Mouse (Mus musculus) intestine, embryonic 16.5 days (tissue): ENCODE data around the gene Sdccag8. TPM values are rescaled to one million over a fixed set of nuclear protein-coding genes. Genes with fewer than 3 reads are reported as not detected.
"Not testable (repeated sequence)": the region's sequence is repeated elsewhere in the genome, so short reads cannot be mapped to it uniquely, and the experiment has no call there.

Source experiments
- ATAC-seq: fragments of 200-750 bp; cut with Nextera tagmentation; 2 replicates; pipeline ENCODE4 v1.8.0; 2017; ENCODE audit warnings: moderate TSS enrichment, moderate library complexity
- H3K27ac ChIP-seq: fragments of 300-500 bp; sonication (generic); 2 replicates; pipeline ENCODE4 v1.5.1; 2014; ENCODE audit warnings: mild to moderate bottlenecking, low read length
- H3K27me3 ChIP-seq: fragments of 300-500 bp; sonication (generic); replicated peaks from 2 replicates; pipeline ENCODE4 v1.6.1; 2014; ENCODE audit warnings: low read length, control low read depth, mixed read lengths; ENCODE audit not compliant: control insufficient read depth, insufficient read depth
- H3K36me3 ChIP-seq: fragments of 300-500 bp; sonication (generic); 2 replicates; pipeline ENCODE4 v1.6.1; 2014; ENCODE audit warnings: low read length, control low read depth; ENCODE audit not compliant: control insufficient read depth, insufficient read depth
- H3K4me1 ChIP-seq: fragments of 300-500 bp; sonication (generic); 2 replicates; pipeline ENCODE4 v1.6.1; 2014; ENCODE audit warnings: low read length, control low read depth, mixed read lengths; ENCODE audit not compliant: control insufficient read depth, insufficient read depth
- H3K4me2 ChIP-seq: fragments of 300-500 bp; sonication (generic); 2 replicates; pipeline ENCODE4 v1.6.1; 2014; ENCODE audit warnings: low read depth, low read length, control low read depth
- H3K4me3 ChIP-seq: fragments of 300-500 bp; sonication (generic); 2 replicates; pipeline ENCODE4 v1.5.1; 2014; ENCODE audit warnings: mild to moderate bottlenecking, low read length
- H3K9ac ChIP-seq: fragments of 300-500 bp; sonication (generic); 2 replicates; pipeline ENCODE4 v1.6.1; 2014; ENCODE audit warnings: low read depth, low read length
- H3K9me3 ChIP-seq: fragments of 300-500 bp; sonication (generic); 2 replicates; pipeline ENCODE4 v1.6.1; 2016; ENCODE audit warnings: low read length, control low read depth; ENCODE audit not compliant: control insufficient read depth
- WGBS: fragments of 180-500 bp; shearing (Covaris S2); extraction: QIAGEN DNeasy Blood & Tissue Kit; methylation state at CpG from one replicate; pipeline ENCODE4 v1.1.7; 2014; 5-methylcytosine and 5-hydroxymethylcytosine counted together
- polyA plus RNA-seq: library from polyadenylated mRNA; unstranded; fragments of >200 nt; fragmentation: Nextera tagmentation; extraction: Ambion mirVana; gene quantifications from 2 replicates; pipeline ENCODE4 v1.2.1, GENCODE M21; 2015

The Sdccag8 gene
- polyA plus RNA-seq, 1 experiment from 2014 or later, result 30.3 TPM

DNA sequence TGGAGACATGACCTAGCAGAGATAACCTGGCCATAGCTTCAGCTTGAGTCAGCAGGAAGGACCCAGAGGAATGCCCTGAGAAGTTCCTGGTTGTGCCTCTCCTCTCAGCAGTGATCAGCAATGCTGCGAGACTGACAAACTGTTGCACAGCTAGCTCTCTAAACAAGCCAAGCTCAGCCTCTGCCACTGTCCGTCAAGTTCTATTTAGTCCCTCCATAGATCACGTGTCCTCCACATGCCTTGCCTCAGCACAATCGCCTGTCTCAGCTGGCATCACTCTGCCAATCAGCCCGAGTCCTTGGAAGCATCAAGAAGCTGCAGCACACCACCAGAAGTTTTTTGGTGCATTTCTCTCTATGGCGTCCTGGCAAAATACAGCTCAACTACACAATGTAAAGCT, 20.4 kb downstream of the Sdccag8 start:
- Histone ChIP-seq H3K9ac (no peak overlapping the region), H3K36me3 (no peaks in the 10 kb centered on the region), H3K27ac (no peak overlapping the region), H3K4me1 (no peaks in the 10 kb centered on the region), H3K4me3 (no peak overlapping the region), H3K4me2 (no peak overlapping the region), H3K9me3 (no peaks in the 10 kb centered on the region), H3K27me3 (no peaks in the 10 kb centered on the region)
- 68% methylated on average over 6 of the region's 6 CpGs for WGBS
- no peak for ATAC-seq

DNA sequence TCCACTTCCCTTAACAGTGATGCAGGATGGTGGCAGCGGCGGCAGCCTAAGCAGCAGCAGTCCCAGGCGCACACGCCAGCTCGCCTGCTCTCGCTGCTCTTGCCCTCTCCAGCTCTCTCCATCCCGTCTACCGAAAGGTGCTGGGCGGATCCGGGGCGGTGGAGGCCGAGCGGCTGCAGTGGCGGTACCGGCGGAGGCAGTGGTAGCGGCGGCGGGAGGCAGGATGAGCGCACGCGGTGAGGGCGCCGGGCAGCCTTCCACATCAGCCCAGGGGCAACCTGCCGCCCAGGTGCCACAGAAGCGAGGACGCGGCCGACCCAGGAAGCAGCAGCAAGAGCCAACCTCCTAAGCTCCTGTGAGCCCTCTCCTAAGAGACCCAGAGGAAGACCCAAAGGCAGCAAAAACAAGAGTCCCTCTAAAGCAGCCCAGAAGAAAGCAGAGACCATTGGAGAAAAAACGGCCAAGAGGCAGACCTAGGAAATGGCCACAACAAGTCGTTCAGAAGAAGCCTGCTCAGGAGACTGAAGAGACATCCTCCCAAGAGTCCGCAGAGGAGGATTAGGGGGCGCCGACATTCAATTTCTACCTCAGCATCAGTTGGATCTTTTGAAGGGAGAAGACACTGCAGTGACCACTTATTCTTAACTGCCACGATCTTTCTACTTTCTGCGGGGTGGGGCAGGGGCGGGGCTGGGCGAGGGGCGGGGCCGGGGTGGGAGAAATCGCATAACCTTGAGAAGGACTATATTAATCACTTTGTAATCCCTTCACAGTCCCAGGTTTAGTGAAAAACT, 21.2 kb downstream of the Sdccag8 start:
- H3K4me1 ChIP-seq, result no peaks in the 10 kb centered on the region
- H3K36me3 ChIP-seq, result no peaks in the 10 kb centered on the region
- no peak overlapping the region for H3K27ac ChIP-seq
- H3K4me2 ChIP-seq, result peak overlapping the region; percentile 68
- no peaks in the 10 kb centered on the region for H3K9me3 ChIP-seq
- peak; percentile 70 for ATAC-seq
- H3K4me3 ChIP-seq, result peak overlapping the region; percentile 39
- H3K27me3 ChIP-seq, result no peaks in the 10 kb centered on the region
- 4% methylated on average over 41 of the region's 41 CpGs for whole genome bisulfite sequencing
- H3K9ac ChIP-seq, result peak overlapping the region; percentile 41

DNA sequence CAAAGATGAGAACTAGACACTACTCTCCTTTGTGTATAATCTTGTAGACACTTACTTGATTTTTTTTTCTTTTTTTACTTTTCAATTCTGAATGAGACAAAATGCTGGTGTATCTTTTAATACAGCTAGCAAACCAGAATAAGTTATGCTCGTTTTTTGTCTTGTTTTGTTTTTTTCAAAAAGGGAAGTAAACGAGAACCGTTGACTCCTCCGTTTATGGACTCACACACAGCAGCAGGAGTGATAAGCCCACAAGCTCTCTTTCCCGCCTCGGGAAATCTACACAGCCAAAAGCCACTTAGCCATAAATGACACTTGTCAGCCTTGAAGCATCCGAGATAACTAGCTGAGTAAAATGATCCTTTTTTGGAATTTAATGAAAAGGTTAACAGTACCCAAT, 22.1 kb downstream of the Sdccag8 start:
- not testable (repeated sequence) for H3K9me3 ChIP-seq, H3K9ac ChIP-seq, ATAC-seq, H3K27me3 ChIP-seq, H3K4me3 ChIP-seq, H3K36me3 ChIP-seq, H3K4me1 ChIP-seq, H3K4me2 ChIP-seq, H3K27ac ChIP-seq
- WGBS, result 79% methylated on average over 7 of the region's 7 CpGs

DNA sequence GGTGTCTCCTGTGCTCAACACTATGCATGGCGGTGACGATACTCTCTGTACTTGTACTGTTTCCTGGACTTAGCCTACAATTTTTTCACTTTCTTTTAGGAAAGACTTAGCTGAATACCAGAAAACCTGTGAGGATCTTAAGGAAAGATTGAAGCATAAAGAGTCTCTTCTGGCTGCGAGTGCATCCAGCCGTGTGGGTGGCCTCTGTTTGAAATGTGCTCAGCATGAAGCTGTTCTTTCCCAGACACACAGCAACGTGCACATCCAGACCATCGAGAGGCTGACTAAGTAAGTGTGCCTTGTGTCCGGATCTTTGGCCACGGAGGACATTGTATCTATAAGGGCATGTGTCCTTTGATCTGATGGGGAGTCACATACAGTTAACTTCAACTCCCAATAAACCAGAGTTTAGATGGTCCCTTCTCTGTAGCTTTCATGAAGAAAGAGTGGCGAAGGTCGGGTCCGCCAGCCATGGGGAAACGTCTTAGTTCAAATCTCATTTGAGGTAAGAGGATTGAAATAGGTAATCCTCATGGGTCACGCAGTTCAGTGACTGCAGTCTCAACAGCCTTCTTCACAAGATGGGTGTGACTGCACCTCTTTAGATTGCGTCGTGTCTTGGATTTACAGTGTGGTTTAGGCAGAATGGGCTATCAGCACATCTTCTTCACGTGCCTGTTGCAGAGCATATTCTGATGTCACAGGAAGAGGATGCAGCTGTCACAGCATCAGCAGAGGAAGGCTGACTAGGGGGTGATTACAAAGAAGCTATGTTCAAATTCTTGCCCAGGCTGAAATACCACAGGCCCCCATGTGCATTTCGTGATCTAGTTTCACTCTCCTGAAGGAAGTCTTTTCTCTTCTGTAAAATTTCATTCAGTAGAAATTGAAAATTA, 30.9 kb downstream of the Sdccag8 start:
- no peaks in the 10 kb centered on the region for H3K9me3 ChIP-seq
- no peak overlapping the region for H3K9ac ChIP-seq
- no peak overlapping the region for H3K4me3 ChIP-seq
- H3K27me3 ChIP-seq, result no peaks in the 10 kb centered on the region
- no peaks in the 10 kb centered on the region for H3K36me3 ChIP-seq
- 0 out of 2 replicates have a peak, but pooled peaks cover 1% of the 10 kb centered on the region for H3K4me1 ChIP-seq
- H3K4me2 ChIP-seq, result no peak overlapping the region
- H3K27ac ChIP-seq, result no peak overlapping the region
- WGBS, result 78% methylated on average over 17 of the region's 17 CpGs
- ATAC-seq, result no peak

DNA sequence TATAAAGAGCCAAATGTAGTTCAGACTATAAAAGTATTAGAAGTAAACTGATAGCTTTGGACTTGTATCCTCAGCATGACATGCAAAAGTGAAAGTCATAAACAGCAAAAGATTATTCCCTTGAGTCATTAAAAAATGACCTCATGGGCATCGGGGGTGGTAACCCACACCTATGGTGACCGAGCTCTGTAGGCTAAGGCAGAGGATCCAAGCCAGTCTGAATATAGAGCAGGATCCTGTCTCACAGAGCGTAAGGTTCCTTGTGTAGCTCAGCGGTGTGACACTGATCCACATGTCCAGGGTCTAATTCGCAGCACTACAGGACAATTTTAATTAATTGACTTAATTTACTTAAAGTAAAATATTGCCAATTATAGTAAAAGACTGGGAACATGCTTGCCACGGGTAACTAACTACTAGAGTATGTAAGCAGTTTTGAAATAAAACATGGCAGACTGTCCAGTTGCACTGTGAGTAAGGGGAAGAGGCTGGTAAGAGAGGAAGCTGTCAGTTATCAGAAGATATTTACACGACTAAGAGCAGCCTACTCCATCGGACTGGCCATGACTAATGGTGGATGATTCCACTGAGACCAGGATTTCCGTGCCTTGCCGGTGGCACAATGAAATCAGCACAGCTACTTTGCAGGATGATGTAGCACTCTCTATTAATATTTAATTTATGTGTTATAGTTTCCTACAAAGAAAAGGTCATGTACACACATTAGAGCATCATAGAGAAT, 32.8 kb downstream of the Sdccag8 start:
- no peak for ATAC-seq
- Histone ChIP-seq H3K27me3 (no peaks in the 10 kb centered on the region), H3K9ac (no peak overlapping the region), H3K4me3 (no peak overlapping the region), H3K9me3 (no peaks in the 10 kb centered on the region), H3K36me3 (no peaks in the 10 kb centered on the region), H3K27ac (no peak overlapping the region), H3K4me1 (0 out of 2 replicates have a peak, but pooled peaks cover 2% of the 10 kb centered on the region), H3K4me2 (no peak overlapping the region)
- WGBS, result 73% methylated on average over 10 of the region's 10 CpGs

DNA sequence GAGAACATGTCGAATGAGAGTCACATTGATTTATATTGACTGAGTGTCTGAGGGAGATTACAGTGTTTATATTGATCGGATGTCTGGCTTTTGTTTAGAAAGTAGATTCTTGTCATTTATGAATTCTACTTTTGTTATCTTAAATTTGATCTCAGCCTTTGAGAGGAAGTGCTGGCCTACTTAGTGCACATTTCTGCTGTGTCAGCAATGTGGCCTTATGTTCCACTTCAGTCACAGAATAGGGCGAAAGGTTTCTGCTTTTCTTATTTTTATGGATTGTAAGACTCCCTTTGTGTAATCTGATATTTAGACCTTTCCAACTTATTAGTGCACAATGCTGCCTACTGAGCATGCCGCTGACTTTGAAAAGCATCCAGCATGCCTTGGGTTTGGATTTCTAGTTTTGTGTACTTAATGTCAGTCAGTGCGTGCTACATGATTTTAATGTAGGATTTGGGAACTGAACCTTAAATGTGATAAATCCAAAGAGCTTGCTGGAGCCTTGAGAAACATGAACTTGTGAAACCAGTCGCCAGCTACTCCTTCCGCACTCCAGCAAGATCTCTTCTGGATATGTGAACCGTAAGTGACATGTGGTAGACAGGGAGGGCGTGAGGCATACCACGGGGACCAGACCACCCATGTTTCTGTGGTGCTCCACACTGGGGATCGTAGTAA, 34.3 kb downstream of the Sdccag8 start:
- no peaks in the 10 kb centered on the region for H3K9me3 ChIP-seq
- WGBS, result 69% methylated on average over 11 of the region's 11 CpGs
- no peaks in the 10 kb centered on the region for H3K27me3 ChIP-seq
- H3K4me2 ChIP-seq, result no peak overlapping the region
- H3K9ac ChIP-seq, result no peak overlapping the region
- H3K36me3 ChIP-seq, result no peaks in the 10 kb centered on the region
- no peak overlapping the region for H3K27ac ChIP-seq
- no peak for ATAC-seq
- 0 out of 2 replicates have a peak, but pooled peaks cover 2% of the 10 kb centered on the region for H3K4me1 ChIP-seq
- no peak overlapping the region for H3K4me3 ChIP-seq

DNA sequence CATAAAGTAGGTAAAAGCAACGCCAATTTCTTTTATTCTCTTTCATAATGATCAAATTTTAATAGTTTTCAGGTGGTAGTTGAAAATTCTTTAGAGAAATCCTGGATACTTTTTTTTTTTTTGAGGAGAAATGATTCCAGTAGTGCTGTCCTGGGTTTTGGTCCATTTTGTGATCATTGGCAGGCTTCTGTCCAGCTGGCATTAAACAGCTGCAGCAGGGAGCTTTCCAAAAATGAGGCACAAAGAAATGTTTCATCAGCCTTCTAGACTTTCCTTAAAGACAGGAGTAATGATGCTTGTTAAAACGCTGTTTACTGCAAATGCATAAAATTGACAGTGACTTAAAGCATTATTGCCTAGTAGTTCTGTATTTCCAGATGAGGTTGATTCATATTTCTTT, 34.9 kb downstream of the Sdccag8 start:
- Histone ChIP-seq H3K4me1 (0 out of 2 replicates have a peak, but pooled peaks cover 2% of the 10 kb centered on the region), H3K4me2 (no peak overlapping the region), H3K9ac (no peak overlapping the region), H3K27me3 (no peaks in the 10 kb centered on the region), H3K4me3 (no peak overlapping the region), H3K9me3 (no peaks in the 10 kb centered on the region), H3K27ac (no peak overlapping the region), H3K36me3 (no peaks in the 10 kb centered on the region)
- WGBS, result 81% methylated on average over 2 of the region's 2 CpGs
- ATAC-seq, result no peak

DNA sequence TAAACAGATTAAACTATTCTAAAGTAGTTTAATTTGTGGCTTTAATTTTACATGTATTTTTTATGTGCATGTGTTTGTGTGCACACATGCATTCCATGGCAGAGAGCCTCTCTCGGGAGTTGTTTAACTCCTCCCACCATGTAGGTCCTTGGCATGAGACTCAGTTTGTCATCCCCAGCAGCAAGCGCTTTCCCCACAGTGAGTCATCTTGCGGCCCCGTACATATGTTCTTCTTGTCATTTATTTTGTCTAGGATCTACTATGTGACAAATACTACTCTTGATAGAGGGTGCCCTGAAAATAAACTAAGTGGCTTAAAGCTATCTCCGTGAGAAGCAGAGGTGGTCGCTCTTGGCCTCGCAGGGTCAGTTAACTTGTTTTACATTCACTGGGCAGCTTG, 36.9 kb downstream of the Sdccag8 start:
- Histone ChIP-seq H3K36me3 (no peaks in the 10 kb centered on the region), H3K9me3 (no peaks in the 10 kb centered on the region), H3K4me1 (0 out of 2 replicates have a peak, but pooled peaks cover 2% of the 10 kb centered on the region), H3K4me2 (no peak overlapping the region), H3K9ac (no peak overlapping the region), H3K4me3 (no peak overlapping the region), H3K27me3 (no peaks in the 10 kb centered on the region), H3K27ac (no peak overlapping the region)
- no peak for ATAC-seq
- WGBS, result 86% methylated on average over 7 of the region's 7 CpGs
